Mouse (Mus musculus) frontal cortex, postnatal 14 days (tissue): ENCODE measurements around the gene Patj.
"Not testable (repeated sequence)": the region's sequence is repeated elsewhere in the genome, so short reads cannot be mapped to it uniquely, and the experiment has no call there.

Experiments
- DNase-seq, 2 experiments: peaks; one replicate each; pipeline ENCODE4 v3.0.0; 2022; ENCODE audit warnings: low spot score in 2 of 2

The Patj gene

DNA sequence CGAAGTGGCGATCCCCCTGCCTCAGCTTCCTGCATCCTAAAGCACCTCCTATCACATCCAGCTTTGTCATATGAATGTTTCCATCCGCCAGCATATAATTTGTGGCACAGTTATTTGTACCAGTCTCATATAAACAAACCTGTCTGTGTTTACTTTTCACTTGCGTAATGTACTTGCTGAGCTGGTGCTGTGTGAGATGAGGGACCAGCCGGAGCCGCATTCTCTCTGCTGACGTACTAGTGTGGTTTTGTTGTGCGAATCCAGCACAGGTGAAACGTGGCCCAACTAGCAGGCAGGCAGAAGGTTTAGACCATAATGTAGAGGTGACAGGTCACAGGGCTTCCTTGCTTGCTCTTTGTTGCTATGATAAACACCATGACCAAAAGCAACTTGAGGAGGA lies 171.9 kb downstream of the Patj start:
- DNase-seq = no peak

DNA sequence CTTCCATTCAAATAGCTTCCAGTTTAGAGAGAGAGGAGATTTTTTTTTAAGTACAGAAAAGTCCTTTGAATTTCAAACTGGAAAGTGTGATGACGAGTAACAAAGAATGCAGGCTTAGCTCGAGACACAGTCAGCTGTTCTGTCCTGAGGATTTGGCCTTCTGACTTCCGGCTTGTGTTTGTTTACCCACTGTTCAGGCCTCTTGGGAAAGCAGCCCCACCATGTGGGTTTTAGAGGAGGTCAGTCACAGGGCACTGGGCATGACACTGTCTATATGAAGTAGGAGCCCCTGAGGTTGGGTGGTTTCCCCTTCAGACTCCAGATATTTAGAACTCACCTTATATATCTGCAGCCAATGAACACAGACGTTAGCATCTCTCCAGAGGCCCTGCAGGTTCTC lies 174.3 kb downstream of the Patj start:
- no peak for DNase-seq

DNA sequence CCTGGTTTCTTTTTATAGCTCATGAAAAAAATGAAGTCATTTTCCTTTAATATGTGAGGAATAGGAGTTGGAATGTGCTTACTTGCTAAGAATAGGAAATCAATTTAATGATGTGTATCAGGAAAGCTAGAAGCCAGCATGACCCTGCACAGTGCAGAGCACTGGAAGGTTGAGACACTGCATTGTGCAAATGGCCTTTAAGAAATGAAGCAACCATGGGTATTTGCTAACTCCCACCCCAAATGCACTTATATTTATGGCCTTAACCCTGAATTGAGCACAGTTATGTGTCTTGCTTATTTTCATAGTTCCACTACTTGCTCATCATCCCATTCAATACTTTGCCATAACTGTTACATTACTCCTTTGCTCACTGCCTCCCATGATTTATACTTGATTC lies 181.7 kb downstream of the Patj start:
- DNase-seq = no peak

DNA sequence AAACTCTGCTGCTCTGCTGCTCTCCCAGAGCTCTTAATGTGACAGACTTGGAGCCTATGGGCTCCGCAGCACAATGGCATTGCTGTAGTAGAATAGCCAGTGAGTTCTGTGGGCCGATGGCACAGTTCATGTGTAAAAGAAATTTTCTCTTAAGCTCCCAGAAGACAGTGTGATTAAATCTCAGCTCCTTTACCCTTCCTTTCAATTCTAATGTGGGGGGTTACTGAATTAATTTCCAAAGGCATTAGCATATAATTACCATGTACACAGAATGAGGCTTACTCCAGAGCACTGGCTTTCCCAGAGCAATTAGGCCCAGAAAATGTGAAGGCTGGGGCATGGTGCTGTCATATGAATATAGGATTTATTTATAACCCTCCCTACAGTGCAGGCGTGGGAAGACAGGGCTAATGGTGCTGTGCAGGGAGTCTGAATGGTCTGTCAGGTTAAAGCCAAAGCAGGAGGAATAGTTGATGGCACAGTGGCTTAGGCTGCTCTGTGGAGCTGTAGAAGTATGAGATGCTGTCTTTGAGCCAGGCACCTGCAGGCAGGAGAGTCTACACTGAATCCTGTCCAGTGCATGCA lies 182.5 kb downstream of the Patj start:
- no peak for DNase-seq

DNA sequence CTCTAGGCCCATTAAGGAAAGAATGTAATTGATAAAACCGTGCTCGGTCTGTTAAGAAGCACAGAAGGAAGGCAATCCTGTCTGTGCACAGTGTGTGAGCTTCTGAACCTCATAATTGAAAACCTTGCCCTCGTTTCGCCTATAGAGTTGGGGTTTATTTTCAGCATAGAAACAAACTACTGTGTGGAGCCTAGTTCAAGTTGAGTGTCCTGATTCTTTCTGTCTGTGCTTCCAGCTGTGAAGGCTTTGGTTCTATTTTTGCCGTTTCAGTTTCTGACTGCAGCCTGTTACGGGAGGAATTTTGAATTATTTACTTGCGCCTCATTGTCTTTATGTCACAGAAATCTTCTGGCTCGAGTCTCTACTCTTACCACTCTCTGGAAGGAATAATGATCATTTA lies 185.9 kb downstream of the Patj start:
- DNase-seq = no peak

DNA sequence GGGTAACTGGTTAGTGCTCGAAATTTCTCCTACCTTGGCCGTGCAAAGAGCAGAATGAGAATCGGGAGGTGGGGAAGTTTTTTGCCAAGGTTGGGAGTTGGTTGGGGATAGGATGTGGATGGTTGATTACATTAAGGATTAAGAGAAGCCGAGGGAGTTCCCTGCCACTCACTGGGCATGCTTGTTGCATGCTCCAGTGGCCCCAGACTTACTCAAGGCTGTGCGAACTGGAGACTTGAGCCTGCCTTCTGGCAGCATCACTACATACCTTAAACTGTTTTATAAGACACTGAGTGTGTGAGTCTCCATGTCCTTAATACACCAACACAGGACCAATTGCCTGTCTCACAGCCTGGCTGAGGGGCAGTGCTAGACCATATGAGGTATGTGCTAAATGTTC lies 188.4 kb downstream of the Patj start:
- DNase-seq = no peak

DNA sequence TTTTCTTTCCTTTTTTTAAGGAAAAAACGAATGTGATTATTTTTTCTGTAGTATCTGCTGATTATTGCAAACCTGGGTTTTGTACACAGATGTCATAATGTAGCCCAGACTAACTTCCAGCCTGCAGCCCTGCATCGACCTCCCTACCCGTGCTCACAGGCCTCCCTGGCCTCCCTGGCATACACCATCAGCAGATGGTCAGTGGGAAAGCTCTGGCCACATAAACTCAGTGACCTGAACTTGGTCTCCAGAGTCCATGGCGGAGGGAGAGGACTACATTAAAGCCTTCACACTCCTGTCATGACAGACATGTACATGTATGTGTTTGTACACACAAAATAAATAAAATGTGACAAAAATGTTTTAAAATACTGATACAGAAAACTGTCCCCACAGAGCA lies 190.7 kb downstream of the Patj start:
- no peak for DNase-seq

DNA sequence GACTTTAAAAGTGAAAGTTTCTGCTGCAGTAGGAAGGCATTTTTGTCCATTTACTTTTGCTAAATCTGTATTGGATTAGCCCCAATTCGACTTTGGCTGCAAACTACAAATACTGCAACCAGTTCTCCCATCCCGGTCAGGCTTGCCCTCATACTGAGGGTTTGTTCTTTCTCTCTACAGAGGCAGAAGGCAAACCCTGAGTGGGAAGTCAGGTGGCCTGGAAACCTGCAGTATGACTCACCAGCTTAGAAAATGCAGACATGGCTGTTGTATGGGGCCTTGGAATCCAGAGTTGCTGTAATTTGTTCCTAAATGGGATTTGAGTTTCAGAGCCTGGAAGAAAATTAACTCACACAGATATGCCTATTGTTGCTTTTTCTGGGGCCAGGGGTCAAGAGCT lies 192.1 kb downstream of the Patj start:
- no peak for DNase-seq

DNA sequence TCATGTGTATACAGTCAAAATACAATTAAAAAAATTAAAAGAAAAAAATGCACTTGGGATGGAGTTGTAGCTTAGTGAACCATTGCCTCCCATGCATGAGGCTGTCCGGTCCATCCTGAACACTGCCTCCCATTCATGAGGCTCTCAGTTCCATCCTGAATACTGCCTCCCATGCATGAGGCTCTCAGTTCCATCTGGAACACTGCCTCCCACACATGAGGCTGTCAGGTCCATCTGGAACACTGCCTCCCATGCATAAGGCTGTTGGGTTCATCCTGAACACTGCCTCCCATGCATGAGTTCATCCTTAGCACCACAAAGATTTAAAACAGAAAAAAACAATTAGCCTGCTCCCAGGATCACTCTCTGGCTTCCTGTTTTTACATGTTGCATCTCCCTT lies 198.4 kb downstream of the Patj start:
- DNase-seq = no peak

DNA sequence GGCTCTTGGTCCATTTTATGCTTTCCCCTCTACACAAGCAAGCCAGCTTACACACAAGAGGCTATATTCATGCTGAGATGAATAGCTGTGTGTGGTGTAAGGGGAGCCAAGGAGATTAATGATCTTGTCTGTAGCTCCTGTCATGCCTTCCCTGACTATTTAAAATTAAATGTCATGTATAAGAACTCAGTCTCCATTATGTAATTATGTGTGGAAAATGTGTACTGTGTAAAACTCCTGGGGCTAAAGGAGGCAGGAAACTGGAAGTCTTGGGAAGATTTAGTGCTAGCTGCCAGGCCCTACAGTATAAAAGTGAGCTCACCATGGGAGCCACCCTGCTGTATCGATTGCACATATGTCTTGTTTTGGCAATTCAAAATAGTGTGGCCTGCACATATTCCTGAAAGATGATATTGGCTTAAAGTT lies 203.0 kb downstream of the Patj start:
- no peak for DNase-seq

DNA sequence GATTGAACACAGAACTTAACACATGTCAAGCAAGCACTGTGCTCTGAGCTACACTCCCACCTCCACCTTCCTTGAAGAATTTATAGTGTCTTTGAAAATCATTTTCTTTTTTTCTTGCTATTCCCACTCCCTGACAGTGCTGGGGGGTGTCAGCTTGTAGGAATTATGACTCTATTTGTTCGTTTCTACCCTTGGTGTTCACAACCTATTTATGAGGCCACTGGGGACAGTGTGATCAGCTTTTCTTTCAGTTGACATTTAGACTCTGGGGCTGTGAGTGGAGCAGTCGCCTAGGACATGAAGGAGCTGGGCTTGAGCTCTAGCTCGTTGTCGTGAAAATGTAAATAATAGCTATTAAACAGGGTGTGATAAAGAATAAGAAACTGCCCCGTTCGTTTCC lies 203.8 kb downstream of the Patj start:
- no peak for DNase-seq

DNA sequence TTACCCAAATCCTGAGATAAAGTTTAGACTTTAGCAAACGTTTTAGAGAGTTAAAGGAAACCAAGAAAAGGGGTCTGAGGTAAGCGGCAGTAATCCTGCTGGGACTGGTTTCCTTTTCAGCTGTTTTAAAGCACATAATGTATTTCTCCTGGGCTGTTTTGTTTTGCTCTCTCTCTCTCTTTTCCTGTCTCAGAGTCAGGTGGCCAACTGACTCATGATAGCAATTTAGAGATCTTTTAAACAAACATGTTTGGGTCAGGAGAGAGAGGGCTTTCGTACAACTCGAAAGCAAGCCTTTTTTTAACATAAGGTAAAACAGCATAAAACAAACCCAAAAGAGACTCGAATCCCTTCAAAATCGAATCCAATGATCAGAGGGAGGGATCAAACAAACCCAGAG lies 207.5 kb downstream of the Patj start:
- no peak for DNase-seq

DNA sequence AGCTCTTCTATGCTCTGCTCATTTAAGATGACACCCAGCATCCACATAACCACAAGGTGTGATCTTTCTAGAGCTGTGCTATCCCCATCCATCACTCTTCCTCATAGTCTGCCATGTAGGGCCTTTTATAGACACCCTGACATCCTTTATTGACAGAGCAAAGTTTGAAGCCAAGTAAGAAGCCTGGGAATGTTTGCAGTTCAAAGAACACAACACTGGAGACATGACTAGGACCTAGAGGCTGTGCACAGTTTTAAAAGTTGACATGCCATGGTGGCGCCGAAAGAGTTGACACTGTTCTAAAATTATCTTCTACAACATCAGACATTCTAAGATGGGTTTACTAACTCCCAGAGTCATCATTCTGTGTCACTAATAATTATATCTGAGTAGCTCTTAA lies 214.9 kb downstream of the Patj start:
- DNase-seq = no peak

DNA sequence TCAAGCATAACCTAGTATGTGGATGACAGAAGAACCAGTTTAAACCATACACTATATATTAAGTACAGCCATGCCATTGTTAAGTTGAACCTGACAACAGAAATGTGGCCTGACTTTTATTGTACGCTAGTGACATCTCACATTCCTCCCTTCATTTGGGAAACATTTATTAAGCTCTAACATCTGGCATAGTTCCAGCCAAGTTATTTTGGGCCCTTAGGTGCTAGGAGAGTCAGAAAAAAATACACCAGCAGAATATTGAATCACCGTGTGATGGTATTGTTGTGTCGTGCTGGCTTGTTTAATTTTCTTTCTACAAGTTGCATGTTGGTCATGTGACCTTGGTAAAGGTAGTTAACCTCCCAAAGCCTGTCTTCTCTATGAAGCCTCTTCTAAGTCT lies 218.8 kb downstream of the Patj start:
- no peak for DNase-seq

DNA sequence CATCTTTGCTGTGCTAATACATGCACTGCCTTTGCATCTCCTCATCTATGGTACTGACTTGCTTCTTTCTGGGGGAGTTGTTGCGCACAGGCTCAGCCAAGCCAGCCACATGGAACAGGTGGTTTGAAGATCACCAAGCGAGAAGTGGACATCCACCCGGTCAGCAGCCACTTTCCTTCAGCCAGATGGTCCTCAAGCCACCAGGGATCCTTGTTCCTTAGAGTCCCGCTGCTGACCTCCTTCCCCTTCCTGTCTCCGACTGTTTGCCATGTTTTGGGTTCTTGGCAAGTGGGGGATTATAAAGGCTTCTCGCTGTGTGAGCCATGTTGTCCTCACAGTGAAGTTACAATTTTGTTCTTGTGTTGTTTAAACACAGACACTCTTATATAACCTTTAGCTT lies 223.6 kb downstream of the Patj start:
- no peak for DNase-seq

DNA sequence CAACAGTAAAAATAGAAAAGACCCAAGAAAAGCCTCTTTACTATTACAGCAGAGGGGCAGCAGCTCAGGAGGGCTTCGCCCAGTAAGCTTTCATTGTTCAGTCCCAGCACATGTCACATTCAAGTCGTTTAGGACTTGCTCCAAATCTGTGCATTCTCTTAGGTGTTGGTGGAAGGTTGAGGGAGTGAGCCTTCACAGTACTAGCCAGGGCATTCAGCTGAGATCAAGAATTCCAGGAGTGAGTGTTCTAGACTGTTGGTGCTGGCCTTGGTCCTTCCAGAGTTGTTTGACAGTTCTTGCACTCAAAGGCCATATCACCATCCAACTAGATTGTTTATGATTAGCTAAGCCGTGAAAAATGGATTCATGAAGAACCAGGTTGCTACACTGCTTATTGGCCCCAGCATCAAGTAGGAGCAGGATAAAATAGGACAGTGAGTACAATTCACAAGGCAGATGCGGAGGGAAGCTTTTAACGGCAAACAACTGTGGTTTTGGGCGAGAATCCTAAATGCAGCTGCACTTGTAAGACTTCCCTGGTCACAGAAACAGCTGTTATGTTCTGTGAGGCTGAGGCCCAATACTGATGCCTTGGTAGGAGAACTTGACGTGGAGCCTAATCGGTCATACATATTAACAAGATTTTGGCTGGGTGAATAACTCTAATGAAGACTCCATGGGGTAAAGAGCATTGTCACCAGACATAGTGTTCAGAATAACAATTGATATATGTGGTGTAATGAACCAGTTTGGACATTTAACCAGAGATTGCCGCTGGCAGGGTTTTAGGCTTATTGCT lies 225.6 kb downstream of the Patj start:
- DNase-seq = no peak

DNA sequence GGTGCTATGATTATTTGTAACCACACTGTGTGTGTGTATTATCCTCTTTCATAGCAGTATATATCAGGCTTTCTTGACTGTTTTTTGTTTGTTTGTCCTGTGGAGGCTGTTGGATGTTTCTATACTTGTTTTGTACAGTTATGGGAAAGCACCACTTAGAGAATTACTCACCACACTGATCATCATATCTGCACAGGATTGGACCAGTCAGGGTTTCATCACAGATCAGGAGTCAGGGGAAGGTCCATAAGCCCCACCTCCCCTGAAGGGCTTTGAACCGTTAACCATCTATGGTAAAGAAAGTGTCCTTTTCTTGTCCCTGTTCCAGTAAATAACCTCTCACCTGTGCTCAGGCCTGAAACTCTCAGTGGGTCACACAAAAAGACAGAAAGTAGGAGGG lies 226.6 kb downstream of the Patj start:
- no peak for DNase-seq

DNA sequence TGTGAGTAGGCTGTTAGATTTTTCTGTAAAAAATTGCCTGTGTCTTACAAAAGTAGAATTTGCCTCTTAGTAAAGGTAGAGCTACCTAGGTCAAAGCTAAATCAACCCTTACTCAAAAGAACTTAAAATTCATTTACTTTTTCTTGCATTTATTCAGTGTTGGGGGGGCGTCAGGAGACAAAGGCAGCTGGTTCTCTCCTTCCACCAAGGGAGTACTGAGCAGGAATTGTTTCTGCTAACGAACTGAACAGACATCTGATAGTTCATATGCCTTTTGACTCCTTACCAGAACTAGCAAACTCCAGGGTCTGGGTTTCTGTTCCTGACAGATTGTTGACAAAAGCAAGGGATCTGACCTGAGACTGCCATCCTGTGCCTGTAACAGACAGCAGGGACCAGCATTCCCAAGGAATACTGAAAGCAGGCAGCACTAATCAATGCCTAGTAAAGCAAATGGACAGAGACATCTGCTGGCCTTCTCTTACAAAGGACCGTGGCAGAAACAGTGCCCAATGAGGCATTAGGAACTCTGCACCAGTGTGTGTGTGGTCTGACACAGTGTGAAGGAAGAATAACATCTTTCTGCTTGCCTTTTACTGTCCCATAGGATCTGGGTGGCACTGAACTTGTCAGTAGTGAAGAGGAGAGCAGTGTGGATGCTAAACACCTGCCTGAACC lies 227.6 kb downstream of the Patj start:
- no peak for DNase-seq

DNA sequence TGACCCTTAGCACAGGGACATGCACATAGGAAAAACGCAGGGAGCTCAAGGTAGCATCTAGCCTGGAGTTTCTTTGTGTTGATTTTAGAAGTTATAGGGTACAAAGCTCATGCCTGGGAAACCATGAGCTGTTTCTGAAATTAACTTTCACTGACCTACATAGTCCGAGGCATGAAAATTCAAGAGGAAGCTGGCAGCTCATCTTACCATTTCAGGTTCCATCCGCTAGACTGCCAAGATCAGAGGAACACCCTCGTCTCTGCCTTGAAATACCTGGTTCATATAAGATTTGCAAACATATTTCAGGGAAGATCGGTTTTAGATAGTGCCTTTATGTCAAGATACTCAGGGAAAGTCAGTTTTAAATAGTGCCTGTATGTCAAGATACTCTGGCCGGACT lies 232.7 kb downstream of the Patj start:
- DNase-seq = no peak

DNA sequence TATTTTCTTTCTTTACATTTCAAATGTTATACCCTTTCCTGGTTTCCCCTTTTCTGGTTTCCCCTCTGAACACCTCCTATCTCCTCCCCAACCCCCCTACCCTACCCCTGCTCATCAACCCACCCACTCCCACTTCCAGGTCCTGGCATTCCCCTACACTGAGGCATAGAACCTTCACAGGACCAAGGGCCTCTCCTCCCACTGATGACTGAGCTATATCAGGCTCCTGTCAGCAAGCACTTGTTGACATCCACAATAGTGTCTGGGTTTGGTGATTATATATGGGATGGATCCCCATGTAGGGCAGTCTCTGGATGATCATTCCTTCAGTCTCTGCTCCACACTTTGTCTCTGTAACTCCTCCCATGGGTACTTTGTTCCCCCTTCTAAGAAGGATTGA lies 233.6 kb downstream of the Patj start:
- not testable (repeated sequence) for DNase-seq

DNA sequence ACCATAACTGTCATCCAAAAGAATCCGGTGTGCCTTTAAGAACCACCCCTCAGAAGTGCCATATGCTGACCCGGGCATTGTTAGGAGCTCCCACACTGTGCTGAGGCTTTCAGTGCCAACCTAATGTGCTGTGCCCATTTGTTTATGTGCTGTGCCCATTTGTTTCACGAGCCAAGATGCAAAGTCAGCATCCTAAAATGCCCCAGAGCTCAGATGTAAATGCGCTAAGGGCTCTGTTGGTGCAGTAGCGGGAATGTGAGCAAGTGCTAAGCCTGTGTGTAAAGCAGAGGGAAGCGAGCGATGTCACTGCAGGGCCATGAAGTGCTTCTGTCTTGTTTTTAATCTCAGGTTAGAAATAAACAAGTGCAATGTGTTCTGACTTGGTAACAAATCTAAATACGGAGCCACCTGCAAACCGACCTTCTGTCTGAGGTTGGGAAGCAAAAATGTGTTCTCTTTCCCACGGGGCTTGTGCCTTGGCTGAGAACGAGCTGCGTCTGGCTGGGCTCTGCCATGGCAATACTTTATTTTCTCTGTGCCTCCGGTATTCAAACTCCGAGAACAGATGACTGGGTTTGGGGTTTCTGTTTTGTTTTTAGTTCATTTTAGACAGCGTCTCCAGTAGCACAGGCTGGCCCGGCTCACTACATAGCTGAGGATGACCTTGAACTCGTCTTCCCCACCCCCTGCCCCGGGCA lies 239.7 kb downstream of the Patj start:
- DNase-seq = no peak

DNA sequence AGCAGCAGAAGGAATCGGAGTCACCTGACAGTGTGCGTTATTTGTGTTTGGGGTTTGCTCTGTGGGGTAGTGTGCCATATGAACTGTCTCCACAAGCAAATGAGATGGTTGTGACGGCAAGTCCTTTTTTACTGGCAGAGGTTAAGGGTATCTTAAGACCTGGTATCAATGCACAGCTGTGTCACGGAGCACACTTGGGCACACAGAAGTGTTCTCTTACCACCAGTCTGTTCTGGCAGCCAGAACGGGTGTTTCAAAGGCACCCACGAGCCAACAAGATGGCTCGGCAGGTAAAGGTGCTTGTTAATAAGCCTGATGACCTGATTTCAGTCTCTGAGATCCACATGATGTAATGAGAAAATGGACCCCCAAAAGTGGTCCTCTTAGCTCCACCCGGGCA lies 243.1 kb downstream of the Patj start:
- DNase-seq = no peak

DNA sequence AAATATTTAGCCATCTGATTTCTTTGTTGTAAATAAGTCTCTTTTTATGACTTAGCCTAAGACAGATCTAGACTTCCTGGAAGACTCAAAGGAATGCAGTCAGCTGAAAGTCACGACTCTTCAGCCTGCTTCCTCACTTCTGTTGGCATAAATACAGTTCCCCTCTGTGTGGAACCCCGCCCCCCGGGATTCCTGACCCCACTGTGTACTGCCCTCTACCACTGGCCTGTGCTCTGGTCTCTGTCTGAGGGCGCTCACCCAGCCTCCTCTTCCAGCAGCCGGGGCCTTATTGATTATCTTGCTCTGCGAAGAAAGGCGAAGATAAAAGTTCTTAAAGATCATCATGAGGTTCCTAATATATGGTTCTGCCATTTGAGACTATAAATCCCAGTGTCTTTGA lies 258.1 kb downstream of the Patj start:
- DNase-seq = no peak
